Mouse (Mus musculus) midbrain, embryonic 12.5 days (tissue): ENCODE data around the gene Acap2. TPM values are rescaled to one million over a fixed set of nuclear protein-coding genes. Genes with fewer than 3 reads are reported as not detected.
A peak's percentile ranks its signal among the peaks of the same experiment; 100 is the strongest.

Experiments used
- ATAC-seq: fragments of 200-750 bp; cut with Nextera tagmentation; 2 replicates; pipeline ENCODE4 v1.8.0; 2017; ENCODE audit warnings: low read depth, moderate TSS enrichment, moderate library complexity; ENCODE audit not compliant: low FRiP score
- H3K27ac ChIP-seq: fragments of 300-500 bp; sonication (generic); replicated peaks from 2 replicates; pipeline ENCODE4 v1.5.1; 2016; ENCODE audit warnings: mild to moderate bottlenecking
- H3K27me3 ChIP-seq: fragments of 300-500 bp; sonication (generic); 2 replicates; pipeline ENCODE4 v1.6.1; 2016; ENCODE audit warnings: mild to moderate bottlenecking
- H3K36me3 ChIP-seq: fragments of 300-500 bp; sonication (generic); 2 replicates; pipeline ENCODE4 v1.6.1; 2016
- H3K4me1 ChIP-seq: fragments of 300-500 bp; sonication (generic); 2 replicates; pipeline ENCODE4 v1.6.1; 2016
- H3K4me2 ChIP-seq: fragments of 300-500 bp; sonication (generic); replicated peaks from 2 replicates; pipeline ENCODE4 v1.6.1; 2016; ENCODE audit warnings: mild to moderate bottlenecking, moderate library complexity
- H3K4me3 ChIP-seq: fragments of 300-500 bp; sonication (generic); 2 replicates; pipeline ENCODE4 v1.5.1; 2016; ENCODE audit warnings: mild to moderate bottlenecking
- H3K9ac ChIP-seq: fragments of 300-500 bp; sonication (generic); replicated peaks from 2 replicates; pipeline ENCODE4 v1.6.1; 2016; ENCODE audit warnings: mild to moderate bottlenecking, moderate library complexity
- H3K9me3 ChIP-seq: fragments of 300-500 bp; sonication (generic); 2 replicates; pipeline ENCODE4 v1.6.1; 2016; ENCODE audit warnings: mild to moderate bottlenecking
- WGBS: fragments of 180-500 bp; shearing (Covaris S2); methylation state at CpG from one replicate; pipeline ENCODE4 v1.1.7; 2016; 5-methylcytosine and 5-hydroxymethylcytosine counted together
- polyA plus RNA-seq: library from polyadenylated mRNA; unstranded; fragments of >200 nt; fragmentation: Nextera tagmentation; extraction: Ambion mirVana; gene quantifications from 2 replicates; pipeline ENCODE4 v1.2.1, GENCODE M21; 2016

Gene Acap2
- polyA plus RNA-seq, 1 experiment from 2014 or later, result 22.8 TPM

DNA sequence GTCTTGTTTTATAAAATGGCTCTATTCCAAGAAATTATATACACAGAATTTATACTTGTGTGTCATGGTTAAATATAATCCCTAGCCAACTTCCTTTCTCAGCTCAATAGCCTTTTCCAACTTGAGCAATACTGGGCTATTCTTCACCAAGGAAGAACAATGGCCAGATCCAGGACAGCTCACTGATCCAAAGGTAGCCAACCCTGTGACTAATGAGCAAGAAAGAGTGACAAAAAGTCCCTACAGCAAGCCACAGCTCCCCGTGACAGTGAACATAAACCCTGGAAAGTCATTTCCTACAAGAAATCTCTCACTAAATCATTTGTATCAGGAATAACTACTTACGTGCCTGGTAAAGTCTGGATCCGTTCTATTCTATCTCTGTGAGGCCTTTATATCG, 35.6 kb downstream of the Acap2 start:
- Histone ChIP-seq H3K27ac (no peak overlapping the region), H3K9me3 (no peaks in the 10 kb centered on the region), H3K4me3 (no peak overlapping the region), H3K4me2 (no peak overlapping the region), H3K4me1 (peaks cover 28% of the 10 kb centered on the region), H3K27me3 (no peaks in the 10 kb centered on the region), H3K36me3 (0 out of 2 replicates have a peak, but pooled peaks cover 3% of the 10 kb centered on the region), H3K9ac (no peak overlapping the region)
- whole genome bisulfite sequencing, result 69% methylated on average over 4 of the region's 4 CpGs
- no peak for ATAC-seq

DNA sequence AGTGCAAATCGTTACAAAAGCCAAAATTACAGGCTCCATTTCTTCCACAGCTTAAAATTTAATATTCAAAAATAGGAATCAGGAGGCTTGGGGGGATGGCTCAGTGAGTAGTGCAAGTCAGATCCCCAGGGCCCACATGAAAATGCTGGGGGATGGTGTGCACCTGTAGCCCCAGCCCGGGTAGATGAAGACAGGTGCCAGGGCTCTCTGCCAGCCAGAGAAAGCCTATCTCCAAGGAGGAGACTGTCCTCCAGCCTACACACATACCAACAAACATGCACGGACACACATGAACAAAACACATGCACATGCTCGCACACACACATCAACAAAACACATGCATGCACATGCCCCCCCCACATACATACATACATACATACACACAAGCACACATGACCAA, 36.9 kb downstream of the Acap2 start:
- 92% methylated on average over 4 of the region's 4 CpGs for WGBS
- no peak overlapping the region for H3K27ac ChIP-seq
- H3K4me2 ChIP-seq, result no peak overlapping the region
- H3K4me3 ChIP-seq, result no peak overlapping the region
- no peaks in the 10 kb centered on the region for H3K9me3 ChIP-seq
- no peaks in the 10 kb centered on the region for H3K27me3 ChIP-seq
- no peak overlapping the region for H3K9ac ChIP-seq
- H3K4me1 ChIP-seq, result peaks cover 28% of the 10 kb centered on the region
- ATAC-seq, result no peak
- H3K36me3 ChIP-seq, result 0 out of 2 replicates have a peak, but pooled peaks cover 3% of the 10 kb centered on the region

DNA sequence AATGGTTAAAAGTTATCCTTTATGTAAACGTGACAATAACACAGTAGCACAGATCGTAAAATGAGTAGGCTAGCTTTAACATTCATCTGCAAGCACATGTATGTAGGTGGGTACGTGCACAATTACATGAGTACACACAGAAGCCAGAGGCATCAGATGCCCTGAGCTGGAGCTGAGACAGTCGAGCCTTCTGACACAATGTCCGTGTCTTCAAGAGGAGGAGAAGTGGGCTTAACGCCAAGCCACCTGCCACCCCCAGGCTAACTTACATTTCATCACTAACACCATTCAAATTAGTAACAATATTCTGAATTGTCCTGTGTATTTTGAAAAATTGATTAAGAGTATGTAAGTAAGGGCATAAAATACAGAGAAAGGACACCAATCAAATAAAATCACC, 40.6 kb downstream of the Acap2 start:
- H3K36me3 ChIP-seq, result peaks cover 29% of the 10 kb centered on the region
- H3K9me3 ChIP-seq, result peaks cover 19% of the 10 kb centered on the region
- WGBS, result 61% methylated on average over 6 of the region's 6 CpGs
- no peaks in the 10 kb centered on the region for H3K27me3 ChIP-seq
- no peak overlapping the region for H3K4me3 ChIP-seq
- peaks cover 2% of the 10 kb centered on the region; the same call in 1 of the 2 replicates for H3K4me1 ChIP-seq
- H3K27ac ChIP-seq, result no peak overlapping the region
- H3K9ac ChIP-seq, result no peak overlapping the region
- ATAC-seq, result no peak
- no peak overlapping the region for H3K4me2 ChIP-seq

- H3K27ac ChIP-seq, result no peak overlapping the region
- 8% methylated on average over 2 of the region's 2 CpGs for WGBS
These were observed 41.6 kb downstream of the Acap2 start for GRCm38 (mm10) chr16:31159491-31159890.

DNA sequence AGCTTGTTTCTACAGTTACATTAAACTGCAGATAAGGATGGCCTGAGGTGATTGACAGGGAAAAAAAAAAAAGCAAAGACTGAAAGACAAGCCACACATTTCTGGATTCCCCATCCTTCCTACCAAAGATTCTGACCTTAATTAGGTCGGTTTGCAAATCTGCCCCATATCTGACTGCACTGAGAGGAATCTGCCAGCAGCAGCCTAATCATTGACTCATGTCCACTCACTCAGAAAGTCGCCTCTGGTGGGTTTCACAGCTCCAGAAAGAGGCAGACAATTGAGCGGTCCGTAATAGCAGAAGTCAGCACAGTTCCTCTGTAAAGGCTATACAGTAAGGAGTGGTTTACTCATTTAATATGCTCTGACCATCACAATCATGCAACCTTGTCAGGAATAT, 51.2 kb downstream of the Acap2 start:
- no peak for ATAC-seq
- WGBS, result 92% methylated on average over 4 of the region's 4 CpGs
- no peaks in the 10 kb centered on the region for H3K9me3 ChIP-seq
- no peaks in the 10 kb centered on the region for H3K27me3 ChIP-seq
- no peak overlapping the region for H3K4me3 ChIP-seq
- no peak overlapping the region for H3K4me2 ChIP-seq
- peaks cover 18% of the 10 kb centered on the region; the same call in 1 of the 2 replicates for H3K36me3 ChIP-seq
- H3K4me1 ChIP-seq, result no peaks in the 10 kb centered on the region
- H3K9ac ChIP-seq, result no peak overlapping the region
- no peak overlapping the region for H3K27ac ChIP-seq

More at GRCm38 (mm10) chr16:31159491-31159890, 41.6 kb downstream of the Acap2 start:
- H3K36me3 ChIP-seq, result peaks cover 39% of the 10 kb centered on the region
- H3K9me3 ChIP-seq, result peaks cover 19% of the 10 kb centered on the region
- no peaks in the 10 kb centered on the region for H3K4me1 ChIP-seq
- H3K4me2 ChIP-seq, result no peak overlapping the region
- ATAC-seq, result no peak
- H3K27me3 ChIP-seq, result no peaks in the 10 kb centered on the region
- no peak overlapping the region for H3K4me3 ChIP-seq
- H3K9ac ChIP-seq, result no peak overlapping the region

DNA sequence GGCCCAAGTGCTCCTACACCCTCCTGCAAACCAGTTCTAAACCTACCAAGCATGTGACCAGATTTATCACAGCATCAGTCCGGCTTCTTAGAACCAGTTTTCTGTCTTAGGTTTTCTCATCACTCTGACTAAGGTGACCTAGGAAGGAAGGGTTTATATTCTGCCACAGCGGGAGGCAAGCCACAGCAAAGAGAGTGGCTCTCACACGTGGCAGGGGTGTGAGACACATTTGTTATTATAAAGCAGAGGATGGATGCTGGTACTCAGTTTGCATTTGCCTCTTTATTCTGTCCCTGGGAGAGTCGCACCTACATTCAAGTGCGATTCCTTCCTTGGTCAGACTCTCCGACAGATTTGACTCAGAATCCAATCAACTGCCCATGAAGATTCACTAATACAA, 52.2 kb downstream of the Acap2 start:
- 78% methylated on average over 6 of the region's 6 CpGs for WGBS
- 0 out of 2 replicates have a peak, but pooled peaks cover 12% of the 10 kb centered on the region for H3K36me3 ChIP-seq
- H3K27ac ChIP-seq, result no peak overlapping the region
- H3K9me3 ChIP-seq, result no peaks in the 10 kb centered on the region
- no peaks in the 10 kb centered on the region for H3K4me1 ChIP-seq
- H3K9ac ChIP-seq, result no peak overlapping the region
- no peak overlapping the region for H3K4me3 ChIP-seq
- no peak overlapping the region for H3K4me2 ChIP-seq
- no peaks in the 10 kb centered on the region for H3K27me3 ChIP-seq
- no peak for ATAC-seq

- Histone ChIP-seq H3K27me3 (no peaks in the 10 kb centered on the region), H3K36me3 (0 out of 2 replicates have a peak, but pooled peaks cover 12% of the 10 kb centered on the region), H3K9me3 (no peaks in the 10 kb centered on the region), H3K9ac (no peak overlapping the region), H3K27ac (no peak overlapping the region), H3K4me3 (no peak overlapping the region), H3K4me1 (no peaks in the 10 kb centered on the region), H3K4me2 (no peak overlapping the region)
- 94% methylated on average over 6 of the region's 6 CpGs for WGBS
- no peak for ATAC-seq
These were observed 53.3 kb downstream of the Acap2 start for GRCm38 (mm10) chr16:31147766-31148165.

GRCm38 (mm10) chr16:31141916-31142315, 59.1 kb downstream of the Acap2 start:
- ATAC-seq, result no peak
- no peak overlapping the region for H3K4me3 ChIP-seq
- peaks cover 6% of the 10 kb centered on the region; the same call in 1 of the 2 replicates for H3K4me1 ChIP-seq
- H3K27me3 ChIP-seq, result no peaks in the 10 kb centered on the region
- no peak overlapping the region for H3K27ac ChIP-seq
- peaks cover 9% of the 10 kb centered on the region; the same call in 1 of the 2 replicates for H3K36me3 ChIP-seq
- H3K9me3 ChIP-seq, result no peaks in the 10 kb centered on the region
- H3K9ac ChIP-seq, result no peak overlapping the region
- no peak overlapping the region for H3K4me2 ChIP-seq
- WGBS, result 27% methylated on average over 6 of the region's 6 CpGs

DNA sequence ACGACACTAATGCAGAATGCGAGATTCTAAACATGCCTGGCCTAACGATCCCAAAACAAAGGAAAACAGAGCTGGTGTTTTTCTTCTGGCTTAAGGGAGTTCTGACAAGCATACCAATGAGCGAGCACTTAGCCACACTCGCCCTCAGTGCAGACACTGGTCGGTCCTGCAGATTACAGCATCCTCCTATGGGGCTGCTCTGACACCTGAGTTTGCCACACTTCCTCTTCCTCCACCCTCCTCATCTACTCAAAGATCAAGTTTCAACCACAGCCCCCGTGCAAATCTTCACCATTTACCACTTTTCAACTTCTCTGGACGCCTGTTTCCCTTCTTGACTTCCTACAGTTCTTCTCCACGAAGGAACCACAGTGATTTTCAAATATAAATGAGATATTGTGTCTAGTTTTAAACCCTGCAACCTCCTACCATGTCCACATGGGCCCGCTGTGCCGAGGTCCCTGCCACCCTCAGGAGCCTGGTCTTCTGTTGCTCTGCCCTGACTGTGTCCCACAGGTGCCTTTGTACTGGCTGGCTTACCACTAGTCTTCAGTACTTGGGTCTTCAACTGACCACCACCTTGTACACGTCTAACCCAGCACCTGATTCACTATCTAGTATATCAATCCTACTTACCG, 64.3 kb downstream of the Acap2 start:
- no peak overlapping the region for H3K9ac ChIP-seq

GRCm38 (mm10) chr16:31135519-31135918, 65.5 kb downstream of the Acap2 start:
- ATAC-seq, result no peak

More for the DNA sequence above, 64.3 kb downstream of the Acap2 start:
- Histone ChIP-seq H3K27me3 (no peaks in the 10 kb centered on the region), H3K9me3 (no peaks in the 10 kb centered on the region), H3K4me1 (peaks cover 6% of the 10 kb centered on the region; the same call in 1 of the 2 replicates), H3K27ac (no peak overlapping the region; the same call in 1 of the 2 replicates), H3K4me2 (no peak overlapping the region), H3K4me3 (no peak overlapping the region), H3K36me3 (peaks cover 12% of the 10 kb centered on the region; the same call in 1 of the 2 replicates)
- no peak for ATAC-seq
- WGBS, result 72% methylated on average over 13 of the region's 13 CpGs

GRCm38 (mm10) chr16:31131531-31131930, 69.5 kb downstream of the Acap2 start:
- H3K4me2 ChIP-seq, result no peak overlapping the region
- no peaks in the 10 kb centered on the region for H3K9me3 ChIP-seq
- WGBS, result 75% methylated on average over 5 of the region's 5 CpGs
- no peaks in the 10 kb centered on the region for H3K27me3 ChIP-seq
- H3K27ac ChIP-seq, result no peak overlapping the region
- H3K36me3 ChIP-seq, result peaks cover 12% of the 10 kb centered on the region
- H3K9ac ChIP-seq, result no peak overlapping the region
- ATAC-seq, result no peak
- H3K4me1 ChIP-seq, result peaks cover 4% of the 10 kb centered on the region; the same call in 1 of the 2 replicates
- no peak overlapping the region for H3K4me3 ChIP-seq

More at GRCm38 (mm10) chr16:31135519-31135918, 65.5 kb downstream of the Acap2 start:
- 71% methylated on average over 8 of the region's 8 CpGs for WGBS
- H3K4me2 ChIP-seq, result no peak overlapping the region
- peaks cover 15% of the 10 kb centered on the region; the same call in 1 of the 2 replicates for H3K36me3 ChIP-seq
- 0 out of 2 replicates have a peak overlapping the region, but pooled peaks have one; percentile 35 for H3K27ac ChIP-seq
- peaks cover 6% of the 10 kb centered on the region; the same call in 1 of the 2 replicates for H3K4me1 ChIP-seq
- no peak overlapping the region for H3K4me3 ChIP-seq
- no peaks in the 10 kb centered on the region for H3K27me3 ChIP-seq
- H3K9me3 ChIP-seq, result no peaks in the 10 kb centered on the region
- no peak overlapping the region for H3K9ac ChIP-seq

DNA sequence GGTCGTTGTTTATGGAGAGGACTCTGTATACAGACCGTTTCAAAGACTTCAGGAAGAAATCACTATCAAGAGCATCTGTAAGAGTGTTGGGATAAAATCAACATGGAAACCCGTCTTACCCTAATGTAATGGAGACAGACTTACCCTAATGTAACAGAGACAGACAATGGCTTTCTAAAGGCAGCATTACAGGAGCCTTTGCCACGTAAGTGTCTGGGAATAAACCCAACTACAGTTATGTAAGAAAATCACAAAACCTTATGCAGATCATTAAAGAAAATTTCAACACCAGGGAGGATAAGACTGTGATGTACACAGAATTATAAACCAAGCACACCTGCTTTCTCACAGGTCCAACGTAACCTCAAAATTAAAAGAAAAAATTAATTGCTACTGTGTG, 72.9 kb downstream of the Acap2 start:
- no peaks in the 10 kb centered on the region for H3K4me1 ChIP-seq
- WGBS, result 92% methylated on average over 5 of the region's 5 CpGs
- no peaks in the 10 kb centered on the region for H3K9me3 ChIP-seq
- no peaks in the 10 kb centered on the region for H3K27me3 ChIP-seq
- H3K36me3 ChIP-seq, result peaks cover 9% of the 10 kb centered on the region; the same call in 1 of the 2 replicates
- H3K4me2 ChIP-seq, result no peak overlapping the region
- H3K4me3 ChIP-seq, result no peak overlapping the region
- no peak overlapping the region for H3K27ac ChIP-seq
- no peak for ATAC-seq
- H3K9ac ChIP-seq, result no peak overlapping the region
